Mouse (Mus musculus): Measurements from ENCODE around the gene Adamts9.

Adamts9 gene

GRCm38 (mm10) chr6:92726121-92726520, 217.2 kb downstream of the Adamts9 start:
- DNase-seq (ENCODE audit: low spot score) = peak; percentile 29

DNA sequence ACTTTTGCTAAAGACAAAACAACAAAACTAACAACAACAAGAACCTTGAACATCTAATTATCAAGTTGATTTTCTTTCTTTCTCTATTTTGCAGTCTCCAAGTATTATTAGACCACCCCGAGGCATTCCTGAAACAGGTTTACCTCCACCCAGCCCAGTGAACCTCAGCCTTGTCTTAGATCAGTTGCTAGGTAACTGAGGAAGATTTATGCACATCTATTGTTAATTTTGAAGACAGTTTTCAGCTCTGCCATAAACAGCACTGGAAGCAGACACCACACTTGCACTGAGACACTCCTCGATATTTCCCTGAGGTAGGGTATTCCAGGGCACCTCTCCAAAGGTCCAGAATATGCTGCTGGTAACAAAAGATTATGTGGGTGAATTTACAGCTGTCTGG, 218.9 kb downstream of the Adamts9 start:
- peak; percentile 11 for DNase-seq (ENCODE audit: low spot score)

Measured in testis, postnatal 10 days (tissue).